Mouse (Mus musculus) frontal cortex, postnatal 36 days (tissue): Measurements from ENCODE around the gene Dot1l.

ENCODE experiments used
- DNase-seq, 2 experiments: peaks; one replicate each; pipeline ENCODE4 v3.0.0; 2022; ENCODE audit warnings: low spot score in 2 of 2

Gene Dot1l

DNA sequence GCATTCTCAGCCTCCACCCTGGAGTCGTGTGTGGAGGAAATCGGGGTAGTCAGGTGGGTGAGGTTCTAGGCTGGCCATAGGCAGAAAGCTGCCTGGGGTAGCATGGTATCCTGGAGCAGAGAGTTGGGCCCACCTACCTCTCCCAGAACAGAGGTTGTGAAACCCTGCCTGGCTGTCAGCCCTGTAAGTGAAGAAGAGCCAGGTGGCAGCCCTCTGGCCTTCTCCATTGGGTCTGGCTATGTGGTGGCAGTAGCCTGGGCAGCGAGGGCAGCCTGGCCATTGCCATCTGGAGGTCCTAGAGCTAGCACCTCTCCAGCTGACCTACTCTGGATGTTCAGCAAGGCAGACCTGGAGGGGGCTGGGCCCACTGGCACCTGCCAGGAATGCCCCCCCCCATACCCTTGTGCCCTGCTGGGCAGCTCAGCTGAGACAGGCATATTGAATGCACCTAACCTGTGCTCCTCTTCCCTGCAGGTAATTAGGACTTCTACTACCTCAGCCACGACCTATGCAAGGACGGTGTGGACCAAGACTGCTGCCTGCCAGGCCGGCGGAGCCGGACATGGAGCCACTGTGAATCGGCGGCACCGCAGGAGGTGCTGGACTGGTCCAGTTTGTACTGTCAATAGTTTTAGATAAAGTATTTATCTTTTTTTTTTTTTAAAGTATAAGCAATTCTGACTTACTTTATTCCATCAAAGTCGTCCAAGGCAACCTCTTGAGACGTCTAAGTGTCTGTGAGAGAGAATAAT is 38.2 kb downstream of the Dot1l start:
- DNase-seq: no peak

- DNase-seq: no peak
These were observed 38.8 kb downstream of the Dot1l start for GRCm38 (mm10) chr10:80793803-80794202.

DNA sequence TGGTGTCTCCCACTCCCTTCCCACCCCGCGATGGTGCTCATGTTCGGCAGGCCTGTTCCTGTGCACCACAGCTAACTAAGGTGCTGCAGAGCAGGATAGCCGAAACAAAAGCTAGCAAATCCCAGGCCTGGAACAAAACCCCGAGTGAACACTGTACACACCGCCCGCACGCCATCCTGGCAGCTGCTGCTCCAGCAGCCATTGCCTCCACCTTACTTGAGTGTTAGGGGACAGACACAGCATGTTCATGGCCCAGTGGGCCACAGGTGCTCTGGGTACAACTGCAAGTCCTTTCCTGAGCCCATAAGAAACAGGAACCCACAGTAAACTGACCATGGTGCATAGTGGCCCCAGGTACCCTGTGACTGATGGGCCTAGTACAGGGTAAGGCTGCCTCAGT is 39.7 kb downstream of the Dot1l start:
- DNase-seq: no peak

DNA sequence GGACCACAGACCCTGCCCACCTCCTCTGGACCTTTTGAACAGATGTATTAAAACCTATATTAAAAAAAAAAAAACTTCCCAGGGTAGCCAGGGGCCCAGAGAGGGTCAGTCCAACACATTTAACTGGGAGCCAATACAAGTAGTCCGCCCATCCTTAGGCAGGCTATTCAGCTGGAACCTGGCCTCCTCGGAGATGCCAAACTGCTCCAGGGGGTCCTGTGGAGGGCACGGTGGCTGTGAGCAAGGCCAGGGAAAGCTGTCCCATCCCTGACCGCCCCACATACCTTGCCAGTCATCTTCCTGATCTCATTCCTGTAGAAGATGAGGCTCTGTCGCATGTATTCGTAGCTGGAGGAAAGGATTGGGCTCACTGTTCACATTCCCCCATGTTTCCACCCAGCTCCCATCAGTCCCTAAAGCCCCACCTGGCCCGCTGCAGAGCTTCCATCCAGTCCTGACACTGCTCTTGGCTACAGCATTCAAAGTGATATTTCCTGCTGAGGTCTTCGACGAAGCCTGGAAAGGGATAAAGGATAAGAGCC is 41.4 kb downstream of the Dot1l start:
- no peak for DNase-seq

DNA sequence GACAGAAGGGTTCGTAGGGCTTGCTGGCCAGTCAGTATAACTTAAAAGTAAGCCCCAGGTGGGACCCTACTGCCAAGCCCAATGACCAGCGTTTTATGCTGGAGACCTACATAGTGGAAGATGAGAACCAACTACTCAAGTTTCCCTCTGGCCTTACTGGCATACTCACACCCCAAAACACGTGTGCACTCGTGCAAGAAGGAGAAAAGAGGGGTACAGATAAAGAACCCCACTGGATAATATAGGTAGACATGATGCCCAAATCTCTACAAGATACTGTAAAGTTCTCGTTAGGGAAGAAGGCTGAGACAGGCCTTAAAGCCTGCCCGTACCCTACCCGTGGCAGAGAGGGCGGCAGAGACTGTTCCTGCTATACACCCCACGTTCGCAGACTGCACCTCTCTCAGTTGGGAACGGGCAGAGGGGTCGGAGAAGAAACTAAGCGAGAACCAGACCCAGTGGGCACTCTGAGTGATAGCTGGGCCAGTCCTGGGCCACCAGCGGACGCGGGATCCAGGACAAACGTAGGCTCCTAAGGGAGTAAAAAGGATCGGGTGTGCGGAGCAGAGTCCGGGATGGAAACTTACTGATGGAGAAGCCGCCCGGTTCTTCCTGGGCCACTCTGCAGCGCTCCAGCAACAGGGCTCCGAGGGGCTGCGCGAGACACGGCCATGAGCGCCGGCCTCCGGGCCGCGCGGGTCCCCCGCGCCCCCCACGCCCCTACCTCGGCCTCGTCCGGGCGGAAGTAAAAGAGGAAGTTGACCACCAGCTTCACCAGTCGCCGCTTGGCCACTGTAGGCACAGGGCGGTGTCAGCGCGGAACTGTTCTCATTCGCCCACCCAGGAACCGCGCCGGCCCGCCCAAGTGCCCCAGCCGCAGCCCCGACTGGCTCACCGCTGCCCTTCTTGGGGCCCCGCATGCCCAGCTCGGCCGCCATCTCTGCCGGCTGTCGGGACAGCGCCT is 42.5 kb downstream of the Dot1l start:
- DNase-seq: no peak

- DNase-seq: peak; percentile 97 to 98
These were observed 43.4 kb downstream of the Dot1l start, which contains the start of the genes Sf3a2 and Plekhj1 for GRCm38 (mm10) chr10:80798150-80799006. TSS of gene Sf3a2 (plus strand) at chr10:80798198. TSS of gene Plekhj1 (minus strand) at chr10:80798626.

DNA sequence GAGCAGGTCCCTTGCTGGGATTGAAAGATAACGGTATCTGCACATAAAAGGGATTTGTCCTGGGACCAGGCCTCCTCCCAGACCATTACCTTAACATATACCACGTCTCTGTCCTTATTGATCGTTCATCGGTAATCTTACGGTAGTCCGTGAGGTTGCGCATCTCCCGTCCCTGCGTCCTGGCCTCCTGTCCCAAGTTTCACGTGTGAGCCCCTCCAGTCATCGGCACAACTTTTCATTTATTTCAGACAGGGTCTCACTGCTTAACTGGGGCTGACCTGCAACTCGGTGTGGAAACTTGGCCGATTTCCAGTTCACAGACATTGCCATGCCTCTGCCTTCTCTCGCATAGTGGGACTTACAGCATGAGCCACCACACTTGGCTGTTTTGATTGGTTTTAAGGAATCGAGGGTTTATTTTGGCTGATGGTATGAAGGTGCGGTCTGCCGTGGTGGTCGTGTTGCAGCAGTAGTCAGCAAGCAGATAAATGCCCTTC is 44.1 kb downstream of the Dot1l start:
- no peak for DNase-seq

GRCm38 (mm10) chr10:80802204-80802912 is 47.4 kb downstream of the Dot1l start:
- no peak for DNase-seq

GRCm38 (mm10) chr10:80802996-80803395 is 48.0 kb downstream of the Dot1l start:
- no peak for DNase-seq

DNA sequence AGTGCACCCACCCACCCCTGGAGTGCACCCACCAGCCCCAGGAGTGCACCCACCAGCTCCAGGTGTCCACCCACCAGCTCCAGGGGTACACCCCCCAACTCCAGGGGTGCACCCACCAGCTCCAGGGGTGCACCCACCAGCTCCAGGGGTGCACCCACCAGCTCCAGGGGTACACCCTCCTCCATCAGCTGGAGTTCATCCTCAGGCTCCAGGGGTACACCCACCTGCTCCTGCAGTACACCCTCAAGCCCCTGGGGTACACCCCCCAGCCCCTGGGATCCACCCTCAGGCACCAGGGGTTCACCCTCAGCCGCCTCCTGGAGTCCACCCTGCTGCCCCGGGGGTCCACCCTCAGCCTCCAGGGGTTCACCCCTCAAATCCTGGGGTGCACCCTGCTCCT is 49.3 kb downstream of the Dot1l start:
- no peak for DNase-seq

DNA sequence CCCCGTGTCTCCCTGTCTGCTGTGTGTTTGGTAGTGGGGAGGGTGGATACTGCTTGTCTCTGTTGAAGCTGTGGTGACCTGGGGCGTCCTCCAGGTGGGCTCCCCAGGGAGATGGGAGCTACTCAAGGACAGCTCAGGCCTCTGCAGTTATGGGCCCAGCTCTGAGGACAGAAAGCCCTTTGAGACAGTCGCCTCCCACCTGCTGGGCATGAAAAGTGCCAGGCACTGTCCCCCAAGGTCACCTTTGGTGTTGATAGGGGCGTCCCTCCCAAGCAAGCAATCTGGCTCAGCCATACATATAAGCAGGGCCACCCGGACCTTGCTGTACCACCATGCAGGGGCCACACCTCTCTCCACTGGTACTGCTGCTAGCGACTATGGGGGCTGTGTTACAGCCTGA is 49.9 kb downstream of the Dot1l start, which contains the start of gene Amh:
Amh (plus strand) TSS at position 328 of the 400 bp plus-strand sequence.
- no peak for DNase-seq

- no peak for DNase-seq
These were observed 50.3 kb downstream of the Dot1l start for GRCm38 (mm10) chr10:80805322-80805721.

DNA sequence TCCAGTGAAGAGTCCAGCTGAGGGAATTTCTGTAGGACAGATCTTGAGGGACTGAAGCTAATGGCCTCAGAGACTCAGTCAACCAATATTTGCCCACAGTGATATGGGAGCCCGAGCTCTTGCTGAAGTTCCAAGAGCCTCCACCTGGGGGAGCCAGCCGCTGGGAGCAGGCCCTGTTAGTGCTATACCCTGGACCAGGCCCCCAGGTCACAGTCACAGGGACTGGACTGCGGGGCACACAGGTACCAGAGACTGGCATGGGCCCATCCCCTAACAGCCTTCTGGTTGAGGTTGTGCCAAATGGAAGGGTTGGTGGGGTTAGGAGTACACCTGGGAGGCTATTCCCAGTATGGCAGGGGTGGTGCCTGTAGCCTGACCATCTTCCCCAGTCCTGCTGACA is 50.9 kb downstream of the Dot1l start:
- peak; percentile 76 for DNase-seq

DNA sequence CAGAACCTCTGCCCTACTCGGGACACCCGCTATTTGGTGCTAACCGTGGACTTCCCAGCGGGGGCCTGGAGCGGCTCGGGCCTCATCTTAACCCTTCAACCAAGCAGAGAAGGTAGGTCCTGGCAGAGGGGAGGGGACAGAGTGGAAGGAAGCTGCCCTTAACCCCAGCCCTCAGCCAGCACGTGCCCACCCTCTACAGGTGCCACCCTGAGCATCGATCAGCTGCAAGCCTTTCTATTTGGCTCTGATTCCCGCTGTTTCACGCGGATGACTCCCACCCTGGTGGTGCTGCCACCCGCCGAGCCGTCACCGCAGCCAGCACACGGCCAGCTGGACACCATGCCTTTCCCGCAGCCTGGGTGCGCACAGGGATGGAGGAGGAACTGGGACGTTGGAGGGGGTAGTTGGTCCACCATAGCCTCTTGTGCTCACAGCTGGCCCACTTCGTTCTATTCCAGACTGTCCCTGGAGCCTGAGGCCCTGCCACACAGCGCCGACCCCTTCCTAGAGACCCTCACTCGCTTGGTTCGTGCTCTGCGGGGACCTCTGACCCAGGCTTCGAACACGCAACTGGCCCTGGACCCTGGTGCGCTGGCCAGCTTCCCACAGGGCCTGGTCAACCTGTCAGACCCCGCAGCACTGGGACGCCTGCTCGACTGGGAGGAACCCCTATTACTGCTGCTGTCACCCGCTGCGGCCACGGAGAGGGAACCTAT is 51.5 kb downstream of the Dot1l start:
- DNase-seq: no peak

DNA sequence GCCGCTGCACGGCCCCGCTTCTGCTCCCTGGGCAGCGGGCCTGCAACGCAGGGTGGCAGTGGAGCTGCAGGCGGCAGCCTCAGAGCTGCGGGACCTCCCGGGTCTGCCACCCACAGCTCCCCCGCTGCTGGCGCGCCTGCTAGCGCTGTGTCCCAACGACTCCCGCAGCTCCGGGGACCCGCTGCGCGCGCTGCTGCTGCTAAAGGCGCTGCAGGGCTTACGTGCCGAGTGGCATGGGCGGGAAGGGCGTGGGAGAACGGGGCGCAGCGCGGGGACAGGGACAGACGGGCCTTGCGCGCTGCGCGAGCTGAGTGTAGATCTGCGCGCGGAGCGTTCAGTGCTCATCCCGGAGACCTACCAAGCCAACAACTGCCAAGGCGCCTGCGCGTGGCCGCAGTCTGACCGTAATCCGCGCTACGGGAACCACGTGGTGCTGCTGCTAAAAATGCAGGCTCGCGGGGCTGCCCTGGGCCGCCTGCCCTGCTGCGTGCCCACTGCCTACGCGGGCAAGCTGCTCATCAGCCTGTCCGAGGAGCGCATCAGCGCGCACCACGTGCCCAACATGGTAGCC is 52.1 kb downstream of the Dot1l start:
- DNase-seq: peak; percentile 89 to 92

DNA sequence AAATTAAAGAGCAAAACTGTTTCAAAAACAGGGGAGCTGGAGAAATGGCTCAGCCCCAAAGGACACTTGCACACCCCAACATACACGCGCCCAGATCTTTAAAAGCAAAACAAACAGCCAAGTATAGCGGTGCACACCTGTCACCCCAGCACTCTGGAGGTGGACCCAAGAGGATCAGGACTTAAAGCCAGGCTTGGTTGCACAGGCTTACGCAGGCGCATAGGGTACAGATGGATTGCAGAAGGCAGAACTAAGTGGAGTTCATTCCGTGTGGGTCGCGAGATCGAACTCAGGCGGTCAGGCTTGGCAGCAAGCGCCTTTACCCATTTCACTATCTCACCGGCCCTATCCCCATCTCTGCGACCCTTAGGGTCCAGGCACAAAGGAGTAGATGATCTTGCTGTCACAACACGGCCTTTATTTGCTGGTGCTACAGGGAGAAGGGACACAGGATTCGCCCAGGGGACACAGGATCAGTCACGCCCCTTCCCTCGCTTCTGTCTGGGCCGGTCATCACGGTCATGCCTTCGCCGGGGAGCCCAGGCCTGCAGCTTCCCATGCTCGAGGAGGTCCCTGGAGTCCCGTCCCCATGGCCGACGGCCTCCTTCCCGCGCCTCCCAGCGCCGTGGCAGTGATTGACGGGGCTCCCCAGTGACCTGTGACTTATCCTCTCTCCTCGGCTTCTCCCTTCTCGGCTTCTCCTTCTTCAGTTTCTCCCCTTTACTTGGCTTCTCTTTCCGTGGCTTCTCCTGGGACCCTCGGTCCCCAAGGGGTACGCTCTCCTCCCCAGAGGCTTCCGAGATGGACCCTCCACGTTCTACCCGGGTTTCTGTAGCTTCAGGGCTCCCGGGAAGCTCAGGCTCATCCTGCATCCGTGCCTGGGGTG is 53.3 kb downstream of the Dot1l start:
- no peak for DNase-seq

GRCm38 (mm10) chr10:80808985-80809632 is 54.1 kb downstream of the Dot1l start:
- DNase-seq: peak; percentile 42 to 54

GRCm38 (mm10) chr10:80810084-80810483 is 55.1 kb downstream of the Dot1l start:
- no peak for DNase-seq
